Mouse (Mus musculus): ENCODE data around the gene Ehmt1. TPM values are rescaled to one million over a fixed set of nuclear protein-coding genes. Genes with fewer than 3 reads are reported as not detected.
A peak's percentile ranks its signal among the peaks of the same experiment; 100 is the strongest.

The Ehmt1 gene
- polyA plus RNA-seq, 1 experiment from 2014 or later, result 76.4 TPM

DNA sequence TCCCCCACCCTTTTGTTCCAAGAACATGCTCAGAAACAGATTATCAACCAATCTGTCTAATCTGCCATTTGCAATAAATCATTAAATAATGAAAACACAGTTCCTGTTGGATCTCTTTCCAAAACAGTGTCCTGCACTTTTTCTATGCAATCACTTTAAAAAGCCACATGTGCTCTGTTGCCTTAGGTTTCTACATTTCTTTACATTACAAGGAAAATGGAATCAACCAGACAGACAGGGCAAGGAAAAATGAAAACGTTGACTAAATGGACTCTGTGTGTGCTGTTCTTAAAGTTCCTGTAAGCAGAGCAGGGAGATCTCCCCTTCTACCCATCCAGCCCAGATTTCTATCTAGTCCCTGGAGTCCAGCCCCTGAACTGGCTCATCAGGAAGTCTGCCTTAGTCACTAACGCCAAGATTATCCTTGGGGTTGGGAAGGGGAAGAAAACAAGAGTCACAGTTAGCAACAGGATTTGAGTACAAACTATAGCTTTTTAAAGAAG lies 13.7 kb downstream of the Ehmt1 start:
- H3K4me2 ChIP-seq, result peak overlapping the region; percentile 25; the same call in 1 of the 2 replicates
- H3K36me3 ChIP-seq, result no peaks in the 10 kb centered on the region
- 5% methylated on average over 2 of the region's 2 CpGs for WGBS
- H3K4me3 ChIP-seq (replicated peaks), result no peak overlapping the region
- ATAC-seq (ENCODE audit: low FRiP score), result no peak
- H3K9me3 ChIP-seq (replicated peaks), result no peaks in the 10 kb centered on the region
- H3K27me3 ChIP-seq (replicated peaks), result no peaks in the 10 kb centered on the region
- peak overlapping the region; percentile 73 for H3K27ac ChIP-seq (replicated peaks)
- peaks cover 42% of the 10 kb centered on the region for H3K4me1 ChIP-seq
- H3K9ac ChIP-seq (replicated peaks), result no peak overlapping the region

DNA sequence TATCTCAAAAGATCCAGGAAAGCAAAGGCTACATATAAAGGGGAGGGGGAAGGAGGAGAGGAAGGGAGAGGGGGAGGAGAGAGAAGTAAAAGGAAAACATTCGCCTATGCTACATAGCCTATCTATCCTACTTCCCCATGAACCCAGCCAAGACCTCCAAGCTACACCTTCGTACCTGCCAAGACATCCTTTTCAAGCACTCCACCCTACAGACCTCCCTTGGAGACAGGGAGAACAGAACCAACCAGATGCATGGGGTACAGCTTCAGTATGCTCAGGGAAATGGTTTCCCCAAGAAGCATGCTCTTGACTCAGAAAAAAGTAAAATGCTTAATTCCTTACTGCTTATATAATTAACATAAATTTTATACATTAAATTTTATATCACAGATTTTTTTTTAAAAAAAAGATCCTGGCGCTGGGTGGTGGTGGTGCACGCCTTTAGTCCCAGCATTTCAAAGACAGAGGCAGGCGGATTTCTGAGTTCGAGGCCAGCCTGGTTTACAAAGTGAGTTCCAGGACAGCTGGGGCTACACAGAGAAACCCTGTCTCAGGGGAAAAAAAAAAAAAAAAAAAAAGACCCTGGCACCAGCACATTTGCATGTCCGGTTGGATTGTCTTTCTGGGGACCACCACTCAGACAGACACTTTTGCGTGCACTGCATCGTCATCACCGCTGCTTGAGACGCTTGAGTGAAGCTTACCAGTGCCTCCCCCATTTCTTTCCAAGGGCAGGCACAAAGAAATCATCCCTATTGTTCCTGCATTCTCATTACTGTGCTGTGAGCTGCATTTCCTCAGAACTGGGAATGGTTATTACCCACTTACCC lies 14.4 kb downstream of the Ehmt1 start:
- H3K4me3 ChIP-seq (replicated peaks), result no peak overlapping the region
- ATAC-seq (ENCODE audit: low FRiP score), result peak; percentile 56; the same call in 1 of the 2 replicates
- H3K4me2 ChIP-seq, result peak overlapping the region; percentile 25
- peak overlapping the region; percentile 73 for H3K27ac ChIP-seq (replicated peaks)
- H3K4me1 ChIP-seq, result peaks cover 42% of the 10 kb centered on the region
- 40% methylated on average over 11 of the region's 11 CpGs for WGBS
- H3K27me3 ChIP-seq (replicated peaks), result no peaks in the 10 kb centered on the region
- H3K9me3 ChIP-seq (replicated peaks), result no peaks in the 10 kb centered on the region
- H3K9ac ChIP-seq (replicated peaks), result no peak overlapping the region
- H3K36me3 ChIP-seq, result no peaks in the 10 kb centered on the region

DNA sequence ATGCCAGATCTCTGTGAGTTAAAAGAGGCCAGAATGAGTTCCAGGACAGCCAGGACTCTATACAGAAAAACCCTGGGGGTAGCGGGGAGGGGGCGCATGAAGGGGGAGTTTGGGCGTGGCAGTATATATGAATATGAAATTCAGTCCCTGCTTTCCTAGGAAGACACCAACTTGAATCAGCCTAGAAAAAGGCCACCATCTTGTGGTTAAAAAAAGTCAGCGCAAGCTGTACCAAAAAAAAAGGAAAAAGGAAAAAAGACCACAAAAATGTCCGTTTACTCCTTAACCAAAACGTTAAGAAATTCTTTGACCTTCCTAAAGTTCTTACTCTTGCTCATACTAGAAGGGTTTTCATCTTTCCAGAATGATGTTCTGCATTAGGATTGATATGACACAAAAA lies 16.4 kb downstream of the Ehmt1 start:
- Histone ChIP-seq H3K4me3 (replicated peaks) (no peak overlapping the region), H3K27ac (replicated peaks) (no peak overlapping the region), H3K36me3 (no peaks in the 10 kb centered on the region), H3K27me3 (replicated peaks) (no peaks in the 10 kb centered on the region), H3K9ac (replicated peaks) (no peak overlapping the region), H3K4me1 (peaks cover 42% of the 10 kb centered on the region), H3K4me2 (no peak overlapping the region), H3K9me3 (replicated peaks) (no peaks in the 10 kb centered on the region)
- no peak for ATAC-seq (ENCODE audit: low FRiP score)
- 83% methylated on average over 6 of the region's 6 CpGs for WGBS

GRCm38 (mm10) chr2:24901055-24901454 lies 18.4 kb downstream of the Ehmt1 start:
- WGBS, result 53% methylated on average over 5 of the region's 5 CpGs
- no peak overlapping the region for H3K4me3 ChIP-seq (replicated peaks)
- no peaks in the 10 kb centered on the region for H3K36me3 ChIP-seq
- no peaks in the 10 kb centered on the region for H3K9me3 ChIP-seq (replicated peaks)
- no peak overlapping the region for H3K9ac ChIP-seq (replicated peaks)
- H3K4me1 ChIP-seq, result peaks cover 33% of the 10 kb centered on the region
- no peak for ATAC-seq (ENCODE audit: low FRiP score)
- no peak overlapping the region for H3K4me2 ChIP-seq
- no peaks in the 10 kb centered on the region for H3K27me3 ChIP-seq (replicated peaks)
- H3K27ac ChIP-seq (replicated peaks), result no peak overlapping the region

DNA sequence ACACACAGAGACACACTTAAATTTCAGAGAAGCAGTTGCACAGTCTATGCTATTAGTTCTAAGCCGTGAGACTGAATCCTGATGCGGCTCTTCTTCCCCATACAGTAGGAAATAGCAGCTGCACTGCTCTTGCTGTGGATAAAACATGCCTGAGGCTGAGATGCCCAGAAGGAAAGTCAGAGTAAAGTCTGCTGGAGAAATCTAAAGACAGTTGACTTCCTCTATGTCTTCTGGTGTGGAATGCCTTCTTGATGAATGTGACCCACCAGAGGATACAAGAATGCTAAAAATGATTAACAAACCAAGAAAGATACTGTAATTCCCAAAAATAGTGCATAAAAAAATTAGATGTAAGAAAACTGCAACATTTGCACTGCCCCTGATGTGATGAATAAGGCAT lies 20.1 kb downstream of the Ehmt1 start:
- no peaks in the 10 kb centered on the region for H3K27me3 ChIP-seq (replicated peaks)
- H3K27ac ChIP-seq (replicated peaks), result no peak overlapping the region
- 92% methylated on average over 2 of the region's 2 CpGs for WGBS
- ATAC-seq (ENCODE audit: low FRiP score), result no peak
- H3K9ac ChIP-seq (replicated peaks), result no peak overlapping the region
- H3K9me3 ChIP-seq (replicated peaks), result no peaks in the 10 kb centered on the region
- H3K36me3 ChIP-seq, result no peaks in the 10 kb centered on the region
- H3K4me2 ChIP-seq, result no peak overlapping the region
- peaks cover 19% of the 10 kb centered on the region for H3K4me1 ChIP-seq
- H3K4me3 ChIP-seq (replicated peaks), result no peak overlapping the region

DNA sequence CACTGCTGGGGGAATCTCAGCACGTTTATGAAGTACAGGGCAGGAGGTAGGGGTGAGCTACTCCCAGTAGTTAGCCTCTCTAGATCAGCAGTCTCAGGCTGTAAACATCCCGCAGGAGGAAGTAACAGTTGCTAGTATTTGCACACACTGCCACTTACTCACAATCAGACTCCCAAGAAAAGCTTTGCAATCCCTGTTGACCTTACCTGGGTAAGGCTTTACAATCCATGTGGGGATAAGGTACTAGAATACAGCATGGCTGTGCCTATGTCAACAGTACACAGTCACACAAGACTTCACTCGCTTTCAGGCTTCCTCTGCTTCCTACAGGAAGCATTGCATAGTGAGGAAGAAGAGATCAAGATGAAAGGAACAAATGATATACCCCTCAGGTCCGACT lies 22.7 kb downstream of the Ehmt1 start:
- 86% methylated on average over 4 of the region's 4 CpGs for WGBS
- no peak for ATAC-seq (ENCODE audit: low FRiP score)
- Histone ChIP-seq H3K4me1 (peaks cover 11% of the 10 kb centered on the region), H3K4me3 (replicated peaks) (no peak overlapping the region), H3K4me2 (no peak overlapping the region), H3K27me3 (replicated peaks) (no peaks in the 10 kb centered on the region), H3K27ac (replicated peaks) (no peak overlapping the region), H3K9me3 (replicated peaks) (no peaks in the 10 kb centered on the region), H3K9ac (replicated peaks) (no peak overlapping the region), H3K36me3 (no peaks in the 10 kb centered on the region)

GRCm38 (mm10) chr2:24894211-24894610 lies 25.2 kb downstream of the Ehmt1 start:
- WGBS, result 67% methylated on average over 1 of the region's 1 CpGs
- H3K27ac ChIP-seq (replicated peaks), result no peak overlapping the region
- H3K4me3 ChIP-seq (replicated peaks), result no peak overlapping the region
- no peak for ATAC-seq (ENCODE audit: low FRiP score)
- H3K27me3 ChIP-seq (replicated peaks), result no peaks in the 10 kb centered on the region
- no peaks in the 10 kb centered on the region for H3K36me3 ChIP-seq
- H3K4me2 ChIP-seq, result no peak overlapping the region
- H3K9ac ChIP-seq (replicated peaks), result no peak overlapping the region
- no peaks in the 10 kb centered on the region for H3K9me3 ChIP-seq (replicated peaks)
- 0 out of 2 replicates have a peak, but pooled peaks cover 4% of the 10 kb centered on the region for H3K4me1 ChIP-seq

GRCm38 (mm10) chr2:24892318-24892717 lies 27.1 kb downstream of the Ehmt1 start:
- no peaks in the 10 kb centered on the region for H3K27me3 ChIP-seq (replicated peaks)
- H3K9me3 ChIP-seq (replicated peaks), result no peaks in the 10 kb centered on the region
- WGBS, result 93% methylated on average over 5 of the region's 5 CpGs
- no peak overlapping the region for H3K27ac ChIP-seq (replicated peaks)
- ATAC-seq (ENCODE audit: low FRiP score), result no peak
- H3K4me2 ChIP-seq, result no peak overlapping the region
- H3K4me1 ChIP-seq, result 0 out of 2 replicates have a peak, but pooled peaks cover 4% of the 10 kb centered on the region
- H3K36me3 ChIP-seq, result no peaks in the 10 kb centered on the region
- H3K4me3 ChIP-seq (replicated peaks), result no peak overlapping the region
- H3K9ac ChIP-seq (replicated peaks), result no peak overlapping the region

- no peak overlapping the region for H3K4me2 ChIP-seq
- ATAC-seq (ENCODE audit: low FRiP score), result no peak
- 63% methylated on average over 6 of the region's 6 CpGs for WGBS
These were observed 28.6 kb downstream of the Ehmt1 start for GRCm38 (mm10) chr2:24890541-24891447.

GRCm38 (mm10) chr2:24888895-24889294 lies 30.5 kb downstream of the Ehmt1 start:
- WGBS, result 87% methylated on average over 5 of the region's 5 CpGs
- Histone ChIP-seq H3K36me3 (peaks cover 15% of the 10 kb centered on the region), H3K9ac (replicated peaks) (no peak overlapping the region), H3K4me1 (0 out of 2 replicates have a peak, but pooled peaks cover 4% of the 10 kb centered on the region), H3K4me2 (no peak overlapping the region), H3K27ac (replicated peaks) (no peak overlapping the region), H3K9me3 (replicated peaks) (no peaks in the 10 kb centered on the region), H3K4me3 (replicated peaks) (no peak overlapping the region), H3K27me3 (replicated peaks) (no peaks in the 10 kb centered on the region)
- ATAC-seq (ENCODE audit: low FRiP score), result no peak

More at GRCm38 (mm10) chr2:24890541-24891447, 28.6 kb downstream of the Ehmt1 start:
- H3K27ac ChIP-seq (replicated peaks), result no peak overlapping the region
- 0 out of 2 replicates have a peak, but pooled peaks cover 4% of the 10 kb centered on the region for H3K4me1 ChIP-seq
- H3K9me3 ChIP-seq (replicated peaks), result no peaks in the 10 kb centered on the region
- H3K27me3 ChIP-seq (replicated peaks), result no peaks in the 10 kb centered on the region
- no peak overlapping the region for H3K4me3 ChIP-seq (replicated peaks)
- 0 out of 2 replicates have a peak, but pooled peaks cover 7% of the 10 kb centered on the region for H3K36me3 ChIP-seq
- no peak overlapping the region for H3K9ac ChIP-seq (replicated peaks)

DNA sequence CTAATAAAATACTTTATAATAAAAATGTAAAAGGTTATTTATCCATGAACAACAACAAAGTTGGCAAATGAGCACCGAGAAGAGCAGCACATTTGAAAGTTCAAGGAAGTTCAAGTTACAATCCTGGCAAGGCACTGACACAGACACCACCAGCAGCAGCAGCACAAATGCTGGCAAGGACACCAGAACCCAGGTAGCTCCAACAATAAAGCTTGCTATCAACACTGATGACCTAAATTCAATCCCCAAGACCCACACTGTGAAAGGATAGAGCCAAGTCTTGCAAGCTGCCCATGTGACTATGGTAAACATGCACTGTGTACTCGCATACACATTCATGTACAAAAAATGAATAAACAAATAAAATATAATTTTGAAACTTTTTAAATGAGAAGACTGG lies 38.7 kb downstream of the Ehmt1 start:
- Histone ChIP-seq H3K4me2 (no peak overlapping the region), H3K36me3 (peaks cover 46% of the 10 kb centered on the region), H3K9me3 (replicated peaks) (no peaks in the 10 kb centered on the region), H3K27ac (replicated peaks) (no peak overlapping the region), H3K4me3 (replicated peaks) (no peak overlapping the region), H3K9ac (replicated peaks) (no peak overlapping the region), H3K27me3 (replicated peaks) (no peaks in the 10 kb centered on the region), H3K4me1 (no peaks in the 10 kb centered on the region)
- WGBS, result 95% methylated on average over 2 of the region's 2 CpGs
- no peak for ATAC-seq (ENCODE audit: low FRiP score)
